Mouse (Mus musculus): Measurements from ENCODE around the gene Exoc6. TPM values are rescaled to one million over a fixed set of nuclear protein-coding genes. Genes with fewer than 3 reads are reported as not detected.
"Not testable (repeated sequence)": the region's sequence is repeated elsewhere in the genome, so short reads cannot be mapped to it uniquely, and the experiment has no call there.

The Exoc6 gene
- total RNA-seq (2014; fragmentation: Nextera tagmentation) (36.4 and 44.3 TPM in 2 replicates), total RNA-seq (2017) (73.0 and 73.8 TPM in 2 replicates)

DNA sequence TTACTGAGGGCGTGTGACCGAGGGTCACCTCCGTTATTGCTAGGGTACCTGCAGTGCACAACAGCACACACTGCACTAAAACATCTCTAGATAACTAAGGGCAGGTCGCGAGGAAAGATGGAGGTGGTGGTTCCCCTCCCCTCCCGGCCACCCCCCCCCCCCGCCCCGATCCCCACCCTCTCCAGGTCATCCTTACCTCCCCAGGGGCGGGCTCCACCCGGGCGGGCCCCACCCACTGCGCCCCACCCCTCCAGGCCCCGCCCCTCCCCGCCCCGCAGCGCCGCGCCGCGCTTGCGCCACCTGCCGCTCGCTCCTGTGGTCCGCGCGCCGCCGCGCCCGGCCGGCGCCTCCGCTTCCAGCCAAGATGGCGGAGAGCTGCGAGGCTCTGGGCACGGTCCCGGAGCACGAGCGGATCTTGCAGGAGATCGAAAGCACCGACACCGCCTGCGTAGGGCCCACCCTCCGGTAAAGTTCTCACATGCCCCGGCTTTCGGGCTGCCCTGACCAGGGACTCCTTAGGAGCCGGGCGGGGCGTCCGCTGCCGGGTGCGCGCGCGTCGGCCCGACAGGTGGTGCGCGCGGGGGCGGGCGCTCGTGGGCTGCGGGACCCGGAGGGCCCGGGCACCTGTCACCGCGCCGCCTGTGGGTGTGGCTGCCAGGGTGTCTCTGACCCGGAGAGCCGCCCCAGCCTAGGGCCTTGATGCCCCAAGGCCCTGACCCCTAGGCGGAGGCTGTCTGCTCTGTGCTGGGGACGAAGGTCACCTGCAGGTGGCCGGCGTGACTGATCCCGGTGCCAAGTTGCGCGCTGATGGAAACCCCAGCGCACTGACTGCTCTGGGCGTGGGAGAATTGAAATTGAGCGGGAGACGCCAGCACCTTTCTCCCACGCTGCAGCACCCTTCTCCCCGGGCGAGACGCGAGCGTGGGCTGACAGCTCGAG is at the start of gene Exoc6:
Gene Exoc6, plus strand, starts transcription at position 318 of the 939 bp plus-strand sequence.
- ATAC-seq (replicated peaks; ENCODE audit: poor library complexity, severe bottlenecking), result peak; percentile 67

DNA sequence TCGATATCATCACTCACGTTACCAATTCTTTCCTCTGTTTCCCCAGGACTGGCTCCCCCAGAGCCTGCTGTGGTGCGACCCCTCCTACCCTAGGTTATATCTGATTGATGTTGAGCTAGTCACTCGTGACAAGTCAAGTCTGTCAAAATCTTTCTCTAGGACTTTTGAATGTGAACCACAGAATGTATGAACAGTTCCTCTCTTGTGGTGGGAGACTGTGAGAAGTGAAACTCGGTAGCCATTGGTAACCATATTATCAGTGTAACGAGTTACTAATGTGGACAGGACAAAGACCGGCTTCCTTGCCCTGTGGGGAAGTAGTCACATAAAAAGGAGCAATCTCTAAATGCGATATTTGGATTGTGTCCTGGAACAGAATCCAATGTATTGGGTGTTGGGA is 47.2 kb upstream of the Exoc6 start:
- peak; percentile 95 for ATAC-seq (replicated peaks; ENCODE audit: poor library complexity, severe bottlenecking)

DNA sequence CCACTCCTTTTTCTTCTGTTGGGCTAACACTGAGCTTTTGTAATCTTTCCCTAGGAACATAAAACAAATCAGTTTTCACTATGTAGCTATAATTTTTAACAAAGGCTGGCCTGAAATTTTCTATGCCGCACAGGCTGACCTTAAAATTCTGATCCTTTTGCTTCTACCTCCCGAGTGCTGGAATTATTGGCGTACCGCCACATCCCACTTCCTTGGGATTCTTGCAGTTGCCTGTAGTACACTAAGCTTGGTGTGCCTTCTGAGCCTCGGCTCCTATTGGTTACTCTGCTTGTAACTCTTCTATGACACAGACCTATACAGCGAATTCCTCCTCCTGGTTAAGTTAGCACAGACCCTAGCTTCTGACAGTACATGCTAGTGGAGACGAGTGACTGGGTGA is 44.2 kb upstream of the Exoc6 start:
- no peak for ATAC-seq (replicated peaks; ENCODE audit: poor library complexity, severe bottlenecking)

DNA sequence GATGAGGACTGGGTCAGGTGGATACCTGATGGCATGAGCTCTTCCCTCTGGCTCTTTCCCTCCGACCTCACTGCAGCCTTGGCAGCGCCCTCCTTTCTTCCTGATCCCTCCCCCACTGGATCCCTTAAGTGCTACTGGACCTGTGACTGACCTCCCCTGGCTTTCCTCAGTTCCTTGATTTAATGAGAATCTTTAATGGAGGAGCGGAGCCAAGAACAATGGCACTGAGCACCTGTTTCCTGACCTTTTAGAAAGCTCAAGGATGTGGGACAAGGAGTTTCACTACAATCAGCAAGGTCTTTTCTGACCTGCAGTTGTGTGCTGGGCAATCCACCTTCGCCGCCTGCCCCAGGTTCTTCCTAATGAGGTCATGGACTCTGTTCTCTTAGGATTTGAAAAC is 43.6 kb upstream of the Exoc6 start:
- ATAC-seq (replicated peaks; ENCODE audit: poor library complexity, severe bottlenecking), result no peak

DNA sequence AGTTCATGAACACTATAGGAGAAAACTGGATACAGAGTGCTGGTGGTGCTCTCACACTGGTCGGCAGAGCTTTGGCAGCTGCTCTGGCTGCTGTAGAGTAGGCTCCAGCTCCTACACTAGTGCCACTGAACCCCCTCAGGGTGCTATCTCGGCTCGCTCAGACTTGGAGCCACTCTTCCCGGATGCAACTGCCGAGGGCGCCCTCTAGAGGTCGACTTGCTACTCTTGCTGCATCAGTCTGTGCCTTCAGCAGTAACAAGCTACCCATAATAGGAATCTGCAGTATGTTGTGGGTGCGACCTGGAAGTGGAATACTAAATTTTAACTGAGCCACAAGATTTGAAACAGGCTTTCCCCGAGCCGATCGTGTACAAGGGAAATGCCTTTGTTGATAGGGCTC is 40.5 kb upstream of the Exoc6 start:
- peak; percentile 83 for ATAC-seq (replicated peaks; ENCODE audit: poor library complexity, severe bottlenecking)

DNA sequence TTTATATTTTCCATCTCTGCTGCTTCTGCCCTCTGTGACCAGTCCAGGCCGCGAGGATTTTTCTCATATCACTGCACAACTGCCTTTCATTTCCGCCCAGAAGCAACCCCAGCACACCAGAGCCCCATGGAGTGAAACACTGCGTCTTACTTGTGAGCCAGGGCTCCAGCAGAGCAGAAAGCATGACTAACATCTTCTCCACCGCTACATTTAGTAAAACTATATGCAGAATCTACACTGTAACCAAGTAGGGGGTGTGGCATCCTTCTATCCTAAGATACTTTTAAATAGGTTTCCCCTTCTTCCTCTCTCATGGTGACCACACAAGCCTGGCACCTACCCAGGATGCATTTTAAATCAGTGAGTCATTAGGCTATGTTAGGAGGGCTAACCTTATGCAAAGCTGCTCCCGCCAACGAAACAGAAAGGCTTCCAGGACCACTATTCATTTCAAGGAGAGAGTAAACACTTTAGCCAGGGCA is 35.4 kb upstream of the Exoc6 start:
- peak; percentile 87 for ATAC-seq (replicated peaks; ENCODE audit: poor library complexity, severe bottlenecking)

DNA sequence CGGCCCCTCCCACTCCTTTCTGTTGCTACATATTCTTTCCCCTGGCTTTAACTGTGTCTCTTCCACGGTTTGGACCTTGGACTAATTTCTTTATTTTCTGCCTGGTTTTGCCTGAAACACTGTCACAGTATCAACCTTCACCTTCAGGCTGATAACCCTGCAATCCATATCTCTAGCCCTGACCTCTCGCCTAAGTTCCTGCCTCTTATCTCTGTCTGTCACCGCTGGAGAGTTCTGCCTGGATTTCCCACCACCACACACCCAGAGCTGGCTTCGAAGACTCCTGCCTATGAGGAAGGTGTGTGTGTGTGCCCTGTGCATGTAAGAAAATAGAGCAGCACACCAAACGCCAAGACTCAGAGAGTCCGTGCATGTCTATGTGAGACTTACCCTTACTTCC is 32.8 kb upstream of the Exoc6 start:
- no peak for ATAC-seq (replicated peaks; ENCODE audit: poor library complexity, severe bottlenecking)

DNA sequence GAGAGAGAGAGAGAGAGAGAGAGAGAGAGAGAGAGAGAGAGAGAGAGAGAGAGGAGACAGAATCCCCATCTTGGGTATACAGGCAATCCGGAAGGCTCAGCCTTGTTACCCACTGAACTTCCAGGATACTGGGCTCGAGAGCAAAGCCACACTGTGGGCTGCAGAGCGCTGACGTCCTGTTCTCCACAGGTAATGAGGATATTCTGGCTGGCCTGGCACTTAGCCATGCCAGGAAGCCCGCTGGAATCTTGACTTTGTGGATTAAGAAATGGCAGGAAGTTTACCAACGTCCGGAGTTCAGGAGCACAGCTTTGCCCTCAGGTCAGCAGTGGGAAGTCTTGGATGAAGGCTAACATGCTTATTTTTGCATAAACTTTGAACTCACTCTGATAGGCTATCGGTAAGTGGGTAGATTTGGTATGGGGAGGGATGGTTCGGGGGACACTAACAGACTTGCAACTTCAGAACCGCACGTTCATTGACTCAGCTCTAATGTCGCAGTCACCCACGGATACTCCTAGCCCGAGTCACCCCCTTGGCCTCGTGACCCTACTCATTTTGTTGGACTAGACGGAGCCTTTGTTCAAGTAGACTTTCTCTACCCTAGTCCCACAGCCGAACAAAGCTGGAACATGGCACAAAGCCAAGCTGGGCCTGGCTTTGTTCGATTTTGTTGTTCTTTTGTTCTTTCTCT is 29.3 kb upstream of the Exoc6 start:
- ATAC-seq (replicated peaks; ENCODE audit: poor library complexity, severe bottlenecking), result no peak

DNA sequence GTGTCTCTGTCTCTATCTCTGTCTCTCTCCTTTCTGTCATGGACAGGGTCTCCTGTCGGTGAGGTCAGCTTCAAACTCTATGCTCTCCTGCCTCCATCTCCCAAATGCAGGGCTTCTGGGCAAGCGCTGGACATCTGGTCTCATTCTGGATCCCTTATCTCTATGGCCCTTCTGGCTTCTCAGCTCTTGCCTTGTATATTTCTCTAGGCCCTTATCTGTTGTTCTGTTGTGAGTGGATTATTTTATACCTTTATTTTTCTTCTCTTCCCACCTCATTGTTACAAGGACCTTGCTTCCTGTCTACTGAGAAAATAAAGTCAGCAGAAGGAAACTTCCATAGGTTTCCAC is 28.8 kb upstream of the Exoc6 start:
- ATAC-seq (replicated peaks; ENCODE audit: poor library complexity, severe bottlenecking), result no peak

DNA sequence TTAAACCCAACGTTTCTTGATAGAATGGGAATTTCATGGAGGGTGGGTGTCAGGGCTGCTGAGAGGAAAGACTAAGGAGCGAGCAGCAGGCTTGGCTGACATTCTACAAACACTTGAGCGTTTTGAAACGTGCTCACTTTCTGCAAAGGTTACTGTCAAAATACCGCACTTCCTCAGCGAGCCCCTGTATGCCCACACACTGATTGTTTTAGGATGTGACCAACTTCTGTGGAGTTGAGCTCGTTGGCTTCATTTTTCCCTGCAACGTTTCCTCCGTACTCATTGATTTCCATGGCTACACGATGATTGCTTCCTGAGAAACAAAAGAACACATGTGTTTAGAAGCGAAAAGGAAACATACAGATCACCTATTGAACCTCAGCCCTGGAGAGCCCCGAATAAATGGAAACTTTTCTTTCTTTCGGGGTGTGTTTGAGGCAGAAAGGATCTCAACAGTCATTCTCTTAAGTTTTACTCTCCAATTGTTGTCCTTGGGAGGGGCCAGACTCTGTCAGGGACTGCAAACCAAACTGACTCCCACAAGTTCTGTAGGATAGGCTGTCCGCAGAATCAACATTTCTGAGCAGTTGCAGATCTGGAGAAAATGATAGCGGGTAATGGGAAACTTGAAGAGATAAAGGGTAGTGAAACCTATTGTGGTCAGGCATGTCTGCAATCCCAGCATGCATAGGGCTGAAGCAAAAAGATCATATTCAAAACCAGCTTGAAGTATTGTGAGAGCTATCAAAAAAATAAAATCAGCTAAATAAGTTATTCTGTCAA is 26.7 kb upstream of the Exoc6 start:
- ATAC-seq (replicated peaks; ENCODE audit: poor library complexity, severe bottlenecking), result peak; percentile 89

DNA sequence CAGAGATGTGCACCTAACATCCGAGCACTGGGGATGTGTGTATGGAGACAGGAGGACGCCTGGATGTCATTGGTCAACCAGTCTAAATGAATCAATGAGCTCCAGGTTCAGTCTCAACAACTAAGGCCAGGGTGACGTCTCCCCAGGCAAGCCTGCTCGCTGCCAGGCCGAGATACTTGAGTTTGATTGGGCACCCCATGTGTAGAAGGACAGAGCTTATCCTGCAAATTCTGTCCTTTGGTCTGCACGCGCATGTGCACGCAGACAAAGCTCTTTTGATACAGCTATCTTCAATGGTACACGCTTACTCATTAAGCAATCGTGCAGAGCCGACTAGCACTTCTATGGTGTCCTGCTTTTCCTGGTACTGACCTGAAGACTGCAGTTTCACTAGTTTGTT is 24.3 kb upstream of the Exoc6 start:
- no peak for ATAC-seq (replicated peaks; ENCODE audit: poor library complexity, severe bottlenecking)

DNA sequence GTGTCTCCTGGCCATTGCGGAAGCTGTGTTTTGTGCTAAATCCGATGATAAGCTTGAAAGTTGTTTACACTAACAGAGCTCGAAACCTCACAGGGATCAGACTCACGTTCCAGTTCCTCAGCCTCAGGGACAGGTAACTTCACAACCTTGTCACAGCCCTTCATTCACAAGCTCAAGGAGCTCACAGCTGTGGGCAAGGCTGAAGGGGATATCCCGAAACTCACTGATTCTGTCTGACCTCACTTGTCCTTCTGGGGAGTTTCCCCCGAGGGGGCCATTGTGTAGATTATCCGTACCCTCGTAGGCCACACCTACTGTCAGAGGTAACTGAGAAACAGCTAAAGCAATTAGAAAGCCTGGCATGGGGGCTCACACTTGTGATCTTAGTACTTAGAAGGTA is 23.4 kb upstream of the Exoc6 start:
- no peak for ATAC-seq (replicated peaks; ENCODE audit: poor library complexity, severe bottlenecking)

DNA sequence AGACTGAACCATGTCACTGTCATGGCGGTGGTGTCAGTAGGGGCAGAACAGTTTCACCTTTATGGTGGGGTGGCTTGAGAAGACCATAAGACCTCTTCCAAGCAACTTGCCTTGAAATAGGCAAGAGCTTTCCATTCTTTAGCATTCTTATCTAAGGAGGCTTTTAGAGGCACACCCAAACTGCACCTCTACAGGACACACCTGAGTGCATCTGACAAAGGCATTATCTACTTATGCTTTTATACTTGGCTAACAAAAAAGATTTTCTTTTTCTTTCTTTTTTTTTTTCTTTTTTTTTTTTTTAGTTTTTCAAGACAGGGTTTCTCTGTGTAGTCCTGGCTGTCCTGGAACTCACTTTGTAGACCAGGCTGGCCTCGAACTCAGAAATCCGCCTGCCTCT is 22.5 kb upstream of the Exoc6 start:
- ATAC-seq (replicated peaks; ENCODE audit: poor library complexity, severe bottlenecking), result not testable (repeated sequence)

DNA sequence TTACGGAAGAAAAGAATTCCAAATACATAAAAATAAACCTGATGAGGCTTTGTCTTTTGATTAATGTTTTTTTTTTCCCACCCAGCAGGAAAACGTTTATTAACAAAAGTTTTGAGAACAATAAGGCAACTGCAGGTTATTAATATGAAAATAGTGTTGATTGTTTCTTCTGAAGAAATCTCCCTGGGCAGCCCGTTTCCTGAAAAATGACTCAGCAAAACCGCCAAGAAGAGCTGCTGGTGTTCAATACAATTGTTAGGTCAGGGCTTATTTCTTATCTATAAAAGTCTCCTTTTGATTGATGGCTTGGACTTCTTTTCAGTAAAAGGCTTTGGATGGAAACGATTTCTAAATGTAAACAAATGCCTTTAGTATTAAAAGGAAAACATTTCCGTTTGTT is 21.6 kb upstream of the Exoc6 start:
- ATAC-seq (replicated peaks; ENCODE audit: poor library complexity, severe bottlenecking), result no peak

DNA sequence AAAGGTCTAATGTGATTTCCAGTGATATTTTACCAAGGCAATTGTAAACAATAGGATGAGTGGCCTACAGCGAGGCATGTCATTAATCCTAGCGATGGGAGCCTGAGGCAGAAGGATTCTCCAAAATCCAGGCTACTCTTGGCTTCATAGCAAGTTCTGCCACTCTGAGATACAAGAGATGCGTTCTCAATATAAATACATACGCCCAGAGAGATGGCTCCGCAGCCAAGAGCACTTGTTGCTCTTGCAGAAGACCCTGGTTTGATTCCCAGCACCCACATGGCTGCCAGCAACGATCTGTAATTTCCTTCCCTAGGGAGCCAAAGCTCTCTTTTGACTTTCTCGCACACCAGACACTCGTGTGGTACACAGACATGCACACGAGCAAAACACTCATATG is 20.9 kb upstream of the Exoc6 start:
- no peak for ATAC-seq (replicated peaks; ENCODE audit: poor library complexity, severe bottlenecking)

DNA sequence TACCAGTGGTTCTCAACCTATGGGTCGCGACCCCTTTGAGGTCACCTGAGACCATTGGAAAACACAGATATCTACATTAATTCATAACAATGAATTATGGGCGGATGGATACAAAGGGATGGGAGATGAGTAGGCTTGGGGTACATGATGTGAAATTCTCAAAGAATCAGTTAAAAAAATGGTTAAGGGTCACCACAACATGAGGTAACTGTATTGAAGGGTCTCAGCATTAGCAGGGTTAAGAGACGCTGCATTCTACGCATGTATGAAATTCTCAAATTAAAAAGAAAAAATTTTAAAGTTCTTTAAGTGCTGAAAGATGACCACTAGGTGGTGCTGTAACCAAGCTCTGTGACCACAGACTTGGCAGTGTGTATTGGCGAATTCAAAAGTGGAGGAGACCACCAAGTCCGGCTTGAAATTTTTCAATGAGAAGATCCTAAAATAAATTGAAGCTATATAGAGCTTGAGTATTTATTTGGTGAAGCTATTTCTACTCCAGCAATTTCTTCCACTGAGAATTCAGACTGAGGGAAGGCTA is 20.2 kb upstream of the Exoc6 start:
- peak; percentile 51 for ATAC-seq (replicated peaks; ENCODE audit: poor library complexity, severe bottlenecking)

DNA sequence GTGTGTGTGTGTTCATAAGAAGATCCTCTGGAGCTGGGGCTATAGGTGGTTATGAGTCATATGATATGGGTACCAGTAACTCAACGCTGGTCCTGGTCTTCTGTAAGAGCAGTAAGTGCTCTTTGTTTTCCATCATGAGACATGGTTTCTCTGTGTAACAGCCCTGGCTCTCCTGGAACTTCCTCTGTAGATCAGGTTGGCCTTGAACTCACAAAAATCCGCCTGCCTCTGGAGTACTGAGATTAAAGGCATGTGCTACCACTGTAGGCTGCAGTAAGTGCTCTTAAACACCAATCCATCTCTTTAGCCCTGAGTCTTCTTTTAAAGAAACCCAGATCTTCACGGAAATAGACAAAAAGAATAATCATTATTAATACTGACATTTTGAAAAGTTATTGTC is 19.6 kb upstream of the Exoc6 start:
- no peak for ATAC-seq (replicated peaks; ENCODE audit: poor library complexity, severe bottlenecking)

DNA sequence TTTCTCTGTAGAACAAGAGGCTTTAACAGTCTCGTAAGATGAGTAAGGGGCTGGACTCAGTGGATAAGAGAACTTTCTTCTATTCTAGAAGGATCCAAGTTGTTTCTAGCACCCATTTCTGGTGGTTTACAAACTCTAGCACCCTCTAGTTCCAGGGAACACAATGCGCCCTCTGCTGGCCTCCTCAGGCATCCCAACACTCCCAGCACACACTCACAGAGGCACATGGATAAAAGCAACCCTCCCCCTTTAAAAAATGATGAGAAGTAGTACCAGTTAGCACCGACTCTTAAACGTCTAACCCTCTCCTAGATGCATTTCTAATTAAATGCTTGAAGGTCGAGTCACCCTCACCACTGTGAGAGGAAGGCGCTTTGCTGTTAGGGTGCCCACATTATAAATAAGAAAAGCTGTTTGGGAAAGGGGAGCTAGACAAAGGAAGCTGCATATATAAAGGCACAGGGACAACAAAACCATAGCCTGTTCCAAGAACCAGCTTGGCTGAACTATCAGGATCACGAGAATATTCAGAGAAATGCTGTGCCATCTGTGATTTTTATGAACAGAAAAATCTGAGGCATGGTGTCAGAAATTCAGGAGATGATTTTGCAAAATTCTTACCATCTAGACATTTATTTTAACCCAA is 18.9 kb upstream of the Exoc6 start:
- peak; percentile 38; the same call in 1 of the 2 replicates for ATAC-seq (replicated peaks; ENCODE audit: poor library complexity, severe bottlenecking)

DNA sequence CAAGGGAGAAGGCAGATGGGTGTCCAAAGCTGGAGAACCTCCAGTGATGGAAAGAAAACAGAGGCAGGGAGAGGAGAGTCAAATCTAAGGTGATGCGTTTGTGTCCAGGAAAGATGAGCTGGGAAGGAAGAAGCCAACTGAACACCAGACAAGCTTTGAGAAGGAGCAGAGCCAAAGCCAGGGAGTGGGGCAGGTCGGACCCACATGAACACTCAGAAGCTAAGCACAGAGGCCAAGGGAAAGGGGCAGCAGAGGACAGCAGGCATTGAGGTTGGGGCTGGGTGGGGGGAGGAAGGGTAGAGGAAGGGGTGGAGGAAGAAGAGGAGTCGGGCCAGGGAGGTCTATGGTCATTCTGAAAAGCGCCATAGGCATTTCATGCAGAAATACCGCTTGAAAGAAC is 17.0 kb upstream of the Exoc6 start:
- ATAC-seq (replicated peaks; ENCODE audit: poor library complexity, severe bottlenecking), result no peak

All from granulocyte monocyte progenitor cell, adult 5-6 weeks (primary cell).